Mouse (Mus musculus) megakaryocyte, adult 5-6 weeks (primary cell): ENCODE results near the gene Rps27rt. TPM values are rescaled to one million over a fixed set of nuclear protein-coding genes. Genes with fewer than 3 reads are reported as not detected.
"Not testable (repeated sequence)": the region's sequence is repeated elsewhere in the genome, so short reads cannot be mapped to it uniquely, and the experiment has no call there.

Experiments used
- ATAC-seq: 2 replicates; pipeline ENCODE4 v1.8.0; 2016; ENCODE audit warnings: mild to moderate bottlenecking, inconsistent platforms; ENCODE audit not compliant: poor library complexity, severe bottlenecking
- total RNA-seq, 2 experiments: library from RNA; stranded (forward) in 1 of 2; stranded (reverse) in 1 of 2; fragments of 153-499, 151-499 nt in 1 of 2; fragments of 221-1000, 200-1000 nt in 1 of 2; gene quantifications; 2 replicates each; pipeline versions ENCODE4 v1.2.3 to v1.2.4; 2015 to 2017

The Rps27rt gene
- total RNA-seq, 2 experiments from 2014 or later, result 127 to 188 TPM

- no peak for ATAC-seq
Observed at GRCm38 (mm10) chr9:114986361-114986760, 3.8 kb upstream of the Rps27rt start.

GRCm38 (mm10) chr9:114985741-114986140, 3.2 kb upstream of the Rps27rt start:
- ATAC-seq, result no peak

GRCm38 (mm10) chr9:114979969-114980368, 2.6 kb downstream of the Rps27rt start:
- no peak for ATAC-seq

- ATAC-seq, result peak; percentile 74
Observed at GRCm38 (mm10) chr9:114978281-114979111, 4.0 kb downstream of the Rps27rt start, which contains the start of gene Osbpl10. TSS of gene Osbpl10 (plus strand) at chr9:114978569.

GRCm38 (mm10) chr9:114977461-114978280, 4.9 kb downstream of the Rps27rt start:
- peak; percentile 35; the same call in 1 of the 2 replicates for ATAC-seq

GRCm38 (mm10) chr9:114966286-114966685, 16.3 kb downstream of the Rps27rt start:
- not testable (repeated sequence) for ATAC-seq

- no peak for ATAC-seq
Observed at GRCm38 (mm10) chr9:114964093-114964492, 18.4 kb downstream of the Rps27rt start.

GRCm38 (mm10) chr9:114960844-114961243, 21.7 kb downstream of the Rps27rt start:
- peak; percentile 66 for ATAC-seq

GRCm38 (mm10) chr9:114960043-114960789, 22.3 kb downstream of the Rps27rt start:
- ATAC-seq, result peak; percentile 31

GRCm38 (mm10) chr9:114956945-114957344, 25.6 kb downstream of the Rps27rt start:
- peak; percentile 74 for ATAC-seq

GRCm38 (mm10) chr9:114955340-114955739, 27.2 kb downstream of the Rps27rt start:
- no peak for ATAC-seq

- peak; percentile 47; the same call in 1 of the 2 replicates for ATAC-seq
Observed at GRCm38 (mm10) chr9:114952866-114953265, 29.7 kb downstream of the Rps27rt start.

- peak; percentile 35 for ATAC-seq
Observed at GRCm38 (mm10) chr9:114948395-114948794, 34.1 kb downstream of the Rps27rt start.

- ATAC-seq, result no peak
Observed at GRCm38 (mm10) chr9:114945576-114945975, 37.0 kb downstream of the Rps27rt start.

GRCm38 (mm10) chr9:114944642-114945041, 37.9 kb downstream of the Rps27rt start:
- no peak for ATAC-seq

GRCm38 (mm10) chr9:114936687-114937086, 45.9 kb downstream of the Rps27rt start:
- ATAC-seq, result no peak

GRCm38 (mm10) chr9:114935321-114935720, 47.2 kb downstream of the Rps27rt start:
- ATAC-seq, result no peak

- peak; percentile 15; the same call in 1 of the 2 replicates for ATAC-seq
Observed at GRCm38 (mm10) chr9:114934231-114934630, 48.3 kb downstream of the Rps27rt start.

GRCm38 (mm10) chr9:114933723-114934171, 48.8 kb downstream of the Rps27rt start, which contains the start of gene Gpd1l:
TSS of gene Gpd1l (minus strand) at chr9:114933987.
- ATAC-seq, result peak; percentile 94

- ATAC-seq, result peak; percentile 53
Observed at GRCm38 (mm10) chr9:114933037-114933722, 49.4 kb downstream of the Rps27rt start.
